20 mouse cellular contexts compared by ENCODE assay signal in genomic region chr4:53409526-53410085, GRCm38 (mm10). TPM values are rescaled to one million over a fixed set of nuclear protein-coding genes. Genes with fewer than 3 reads are reported as not detected.
DNase-seq lines count a peak whose midpoint lies in the region; ATAC-seq and TF ChIP-seq lines count a peak whose summit lies in the region.
"Had no signal": no experiment of that assay in that cellular context is flagged by ENCODE, and none has a peak within 500 bp of the region (broad histone marks: within the 10 kb centered on the region; RNA-seq: fewer than 3 reads in every experiment).

No protein-coding gene starts in this region.

- TF ChIP-seq POLR2A in lung, adult 2 months (IDR thresholded peaks at IDR 0.05; ENCODE audit: borderline replicate concordance, extremely low read depth, low read depth, low read length), result no peak

- in situ Hi-C loops in Patski (cut with MboI; ENCODE audit: low pct_unique_long_range_greater_than_20kb), result no loop called here

- 0 out of 2 replicates have a peak, but pooled peaks have one; percentile 15 for ATAC-seq in embryonic facial prominence, embryonic 14.5 days (ENCODE audit: low read depth)
- no peak for ATAC-seq in lung, embryonic 14.5 days (ENCODE audit: insufficient read depth)
- peak; percentile 85 for ATAC-seq in Patski
- ATAC-seq: liver, embryonic 12.5 days had no signal

- H3K36me3 ChIP-seq in embryonic facial prominence, embryonic 14.5 days (ENCODE audit: control insufficient read depth, insufficient read depth, low read length), result no peaks in the 10 kb centered on the region
- H3K36me3 ChIP-seq in embryonic facial prominence, embryonic 10.5 days (replicated peaks), result no peaks in the 10 kb centered on the region
- H3K36me3 ChIP-seq in lung, embryonic 14.5 days (ENCODE audit: insufficient read depth), result no peaks in the 10 kb centered on the region
- H3K36me3 ChIP-seq: G1E; heart, embryonic 15.5 days; hindbrain, embryonic 12.5 days; liver, embryonic 12.5 days; neural tube, embryonic 12.5 days; stomach, embryonic 15.5 days had no signal

- H3K9me3 ChIP-seq in embryonic facial prominence, embryonic 14.5 days (ENCODE audit: control insufficient read depth, low read length), result no peaks in the 10 kb centered on the region
- no peaks in the 10 kb centered on the region for H3K9me3 ChIP-seq in embryonic facial prominence, embryonic 10.5 days
- H3K9me3 ChIP-seq in lung, embryonic 14.5 days (ENCODE audit: low read depth, low read length), result no peaks in the 10 kb centered on the region
- H3K9me3 ChIP-seq: G1E; heart, embryonic 15.5 days; hindbrain, embryonic 12.5 days; liver, embryonic 12.5 days; neural tube, embryonic 12.5 days; stomach, embryonic 15.5 days had no signal

- H3K9ac ChIP-seq in embryonic facial prominence, embryonic 14.5 days (ENCODE audit: low read depth, low read length), result no peak overlapping the region
- no peak overlapping the region for H3K9ac ChIP-seq in lung, embryonic 14.5 days
- H3K9ac ChIP-seq: heart, embryonic 15.5 days; hindbrain, embryonic 12.5 days; liver, embryonic 12.5 days; neural tube, embryonic 12.5 days; stomach, embryonic 15.5 days had no signal

- H3K4me1 ChIP-seq in embryonic facial prominence, embryonic 14.5 days (ENCODE audit: control insufficient read depth, insufficient read depth, low read length), result peaks cover 11% of the 10 kb centered on the region; the same call in 1 of the 2 replicates
- peaks cover 8% of the 10 kb centered on the region; the same call in 1 of the 2 replicates for H3K4me1 ChIP-seq in embryonic facial prominence, embryonic 10.5 days
- no peaks in the 10 kb centered on the region for H3K4me1 ChIP-seq in lung, embryonic 14.5 days (ENCODE audit: insufficient read depth)
- H3K4me1 ChIP-seq in lung, adult 2 months (ENCODE audit: control insufficient read depth, insufficient read depth, low read length), result no peaks in the 10 kb centered on the region
- H3K4me1 ChIP-seq: hindbrain, embryonic 12.5 days; neural tube, embryonic 12.5 days; stomach, embryonic 15.5 days had no signal

- TF ChIP-seq CTCF in lung, embryonic 14.5 days (IDR thresholded peaks at IDR 0.05; ENCODE audit: low read depth), result no peak
- TF ChIP-seq CTCF in lung, adult 2 months (IDR thresholded peaks at IDR 0.05; ENCODE audit: insufficient read depth, low read length), result no peak
- TF ChIP-seq CTCF in Patski (IDR thresholded peaks at IDR 0.05), result no peak

- no peak overlapping the region for H3K4me3 ChIP-seq in embryonic facial prominence, embryonic 14.5 days (ENCODE audit: low read depth, low read length)
- no peak overlapping the region for H3K4me3 ChIP-seq in embryonic facial prominence, embryonic 10.5 days
- no peak overlapping the region for H3K4me3 ChIP-seq in lung, embryonic 14.5 days (ENCODE audit: low read depth, low read length)
- H3K4me3 ChIP-seq in lung, adult 2 months (replicated peaks; ENCODE audit: extremely low read depth, low read depth, low read length), result no peak overlapping the region
- H3K4me3 ChIP-seq: heart, embryonic 15.5 days; hindbrain, embryonic 12.5 days; liver, embryonic 12.5 days; neural tube, embryonic 12.5 days; stomach, embryonic 15.5 days had no signal

- WGBS in embryonic facial prominence, embryonic 14.5 days, result 8% methylated on average over 5 of the region's 5 CpGs
- WGBS in embryonic facial prominence, embryonic 10.5 days, result 47% methylated on average over 5 of the region's 5 CpGs
- WGBS in lung, embryonic 14.5 days, result 10% methylated on average over 5 of the region's 5 CpGs
- WGBS in lung, adult 2 months, result 24% methylated on average over 5 of the region's 5 CpGs

- no peak overlapping the region for H3K4me2 ChIP-seq in embryonic facial prominence, embryonic 14.5 days (ENCODE audit: low read depth, low read length)
- no peak overlapping the region for H3K4me2 ChIP-seq in lung, embryonic 14.5 days
- H3K4me2 ChIP-seq: heart, embryonic 15.5 days; hindbrain, embryonic 12.5 days; liver, embryonic 12.5 days; neural tube, embryonic 12.5 days; stomach, embryonic 15.5 days had no signal

- H3K27me3 ChIP-seq in embryonic facial prominence, embryonic 14.5 days (replicated peaks; ENCODE audit: control insufficient read depth, insufficient read depth, low read length), result no peaks in the 10 kb centered on the region
- no peaks in the 10 kb centered on the region for H3K27me3 ChIP-seq in embryonic facial prominence, embryonic 10.5 days (replicated peaks; ENCODE audit: low read depth, poor library complexity, severe bottlenecking)
- H3K27me3 ChIP-seq in lung, embryonic 14.5 days (ENCODE audit: insufficient read depth, low read length), result no peaks in the 10 kb centered on the region
- H3K27me3 ChIP-seq in Patski, result no peaks in the 10 kb centered on the region
- H3K27me3 ChIP-seq: heart, embryonic 15.5 days; hindbrain, embryonic 12.5 days; liver, embryonic 12.5 days; neural tube, embryonic 12.5 days; stomach, embryonic 15.5 days had no signal

- peak; percentile 43 for DNase-seq in embryonic facial prominence, embryonic 14.5 days (ENCODE audit: low spot score)
- no peak for DNase-seq in embryonic facial prominence, embryonic 10.5 days (ENCODE audit: low spot score)
- peak; percentile 29 for DNase-seq in lung, embryonic 14.5 days
- DNase-seq in lung, adult 2 months, result no peak
- peak; percentile 51 for DNase-seq in Patski (ENCODE audit: low read depth, low spot score)
- DNase-seq in mesoderm, embryonic 11.5 days (ENCODE audit: low read depth, low spot score), result peak; percentile 30
- DNase-seq in layer of hippocampus, postnatal 25 days (ENCODE audit: extremely low spot score in 1 of 2, low spot score in 1 of 2), result no peak
- DNase-seq in lung, postnatal 14 days, result no peak
- DNase-seq: cerebellum, adult 9-10 months; gastrocnemius, postnatal 36 days; kidney, adult 9 months; left cerebral cortex, postnatal 4 days; right cerebral cortex, postnatal 14 days; thymus, adult 2 months had no signal

- CTCF ChIA-PET in Patski (lab: Charles Lee), result interaction anchor here (0.9 to 1.1 kb wide), 2 partner anchors 17 to 191 kb away, joined by 3 to 4 read pairs; no protein-coding TSS in a partner anchor

- POLR2A ChIA-PET in Patski (lab: Charles Lee), result interaction anchor here (0.6 kb wide), 1 partner anchor 408 kb away, joined by 4 read pairs; no protein-coding TSS in a partner anchor

- H3K27ac ChIP-seq in embryonic facial prominence, embryonic 14.5 days (replicated peaks; ENCODE audit: low read depth, low read length), result no peak overlapping the region
- H3K27ac ChIP-seq in embryonic facial prominence, embryonic 10.5 days (replicated peaks), result no peak overlapping the region
- no peak overlapping the region for H3K27ac ChIP-seq in lung, embryonic 14.5 days (ENCODE audit: low read depth)
- H3K27ac ChIP-seq: heart, embryonic 15.5 days; hindbrain, embryonic 12.5 days; liver, embryonic 12.5 days; neural tube, embryonic 12.5 days; stomach, embryonic 15.5 days had no signal

RNA-seq across cellular contexts. Expression of gene Slc44a1, which starts 30.6 kb away (rescaled TPM):
- 56.0 and 61.8 TPM in 2 replicates for polyA plus RNA-seq in embryonic facial prominence, embryonic 14.5 days (2014; fragmentation: Nextera tagmentation; extraction: Ambion mirVana)
- 14.6 and 16.4 TPM in 2 replicates for polyA plus RNA-seq in embryonic facial prominence, embryonic 10.5 days (2016; fragmentation: Nextera tagmentation; extraction: Ambion mirVana)
- 51.5 and 51.9 TPM in 2 replicates for polyA plus RNA-seq in lung, embryonic 14.5 days (2014; fragmentation: Nextera tagmentation; extraction: Ambion mirVana)
- 29.0 and 45.2 TPM in 2 replicates for polyA plus RNA-seq in lung, adult 2 months (2012; rRNA removed)
- polyA plus RNA-seq in Patski (2021), result 28.9 TPM
- total RNA-seq in layer of hippocampus, postnatal 25 days (2021), result 100 to 1,000 TPM; 109 to 114 TPM

Comparison
In these comparisons a context has a peak if more than half of its experiments do, and no peak if none do; other contexts are left out.
1. DNase-seq: peak in embryonic facial prominence, embryonic 14.5 days (single experiment), lung, embryonic 14.5 days (single experiment), Patski (single experiment) and mesoderm, embryonic 11.5 days (single experiment); none in embryonic facial prominence, embryonic 10.5 days (single experiment), lung, adult 2 months (single experiment), layer of hippocampus, postnatal 25 days (0 of 2) and lung, postnatal 14 days (single experiment).